Mouse (Mus musculus): ENCODE data around the gene Jag2. TPM values are rescaled to one million over a fixed set of nuclear protein-coding genes. Genes with fewer than 3 reads are reported as not detected.

The Jag2 gene
- total and polyA plus RNA-seq, 2 experiments from 2014 or later = 3.3 to 58.5 TPM

DNA sequence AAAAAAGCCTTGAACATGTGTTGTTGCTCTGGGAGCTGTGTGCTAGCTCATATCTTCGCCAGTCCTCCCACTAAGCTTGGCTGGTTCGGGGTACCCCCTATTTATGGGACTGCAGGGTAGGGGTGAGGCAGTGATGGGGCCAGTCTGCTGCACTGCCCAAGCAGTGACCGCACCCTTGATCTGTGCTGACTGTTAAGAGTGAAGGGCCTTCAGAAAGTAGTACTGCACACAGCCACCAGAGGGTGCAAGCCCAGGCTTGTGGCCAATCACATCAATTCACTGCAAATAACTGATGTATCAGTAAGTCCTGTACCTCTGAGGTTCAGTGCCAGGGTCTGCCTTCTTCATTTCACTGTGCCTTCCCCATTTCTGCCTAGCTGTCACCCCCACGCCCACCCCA is 26.2 kb upstream of the Jag2 start:
- TF ChIP-seq CTCF (IDR thresholded peaks at IDR 0.05; ENCODE audit: low read depth) = peak; percentile 86
- TF ChIP-seq EP300 (IDR thresholded peaks at IDR 0.05; ENCODE audit: low read depth) = no peak

GRCm38 (mm10) chr12:112952926-112953565 is 23.5 kb upstream of the Jag2 start:
- Histone ChIP-seq H3K4me3 (ENCODE audit: low read depth, low read length) (no peak overlapping the region), H3K27ac (ENCODE audit: low read depth) (peak overlapping the region; percentile 64; the same call in 1 of the 2 replicates), H3K9ac (replicated peaks; ENCODE audit: low read depth, low read length) (no peak overlapping the region), H3K4me2 (ENCODE audit: low read depth, low read length) (no peak overlapping the region), H3K4me1 (ENCODE audit: control insufficient read depth, insufficient read depth) (peaks cover 32% of the 10 kb centered on the region), H3K27me3 (ENCODE audit: control insufficient read depth, insufficient read depth, low read length) (no peaks in the 10 kb centered on the region; the same call in 1 of the 2 replicates), H3K9me3 (replicated peaks; ENCODE audit: control insufficient read depth, low read length) (no peaks in the 10 kb centered on the region), H3K36me3 (replicated peaks; ENCODE audit: control insufficient read depth, insufficient read depth, low read length) (no peaks in the 10 kb centered on the region)
- DNase-seq (ENCODE audit: low spot score) (no peak), ATAC-seq (ENCODE audit: insufficient read depth, low read depth) (no peak)
- TF ChIP-seq EP300 (IDR thresholded peaks at IDR 0.05; ENCODE audit: low read depth) = no peak
- TF ChIP-seq CTCF (IDR thresholded peaks at IDR 0.05; ENCODE audit: low read depth) = no peak
- 61% methylated on average over 3 of the region's 3 CpGs for WGBS

More for the DNA sequence above, 26.2 kb upstream of the Jag2 start:
- peak; percentile 34 for ATAC-seq (ENCODE audit: insufficient read depth, low read depth)
- H3K27me3 ChIP-seq (ENCODE audit: control insufficient read depth, insufficient read depth, low read length) = no peaks in the 10 kb centered on the region
- H3K9ac ChIP-seq (replicated peaks; ENCODE audit: low read depth, low read length) = no peak overlapping the region
- peak; percentile 58 for DNase-seq (ENCODE audit: low spot score)
- H3K27ac ChIP-seq (ENCODE audit: low read depth) = no peak overlapping the region
- 38% methylated on average over 4 of the region's 4 CpGs for WGBS
- no peak overlapping the region for H3K4me2 ChIP-seq (ENCODE audit: low read depth, low read length)
- H3K4me1 ChIP-seq (ENCODE audit: control insufficient read depth, insufficient read depth) = peaks cover 32% of the 10 kb centered on the region
- peaks cover 14% of the 10 kb centered on the region for H3K36me3 ChIP-seq (replicated peaks; ENCODE audit: control insufficient read depth, insufficient read depth, low read length)
- no peak overlapping the region for H3K4me3 ChIP-seq (ENCODE audit: low read depth, low read length)
- H3K9me3 ChIP-seq (replicated peaks; ENCODE audit: control insufficient read depth, low read length) = no peaks in the 10 kb centered on the region

GRCm38 (mm10) chr12:112952433-112952832 is 22.9 kb upstream of the Jag2 start:
- WGBS = 15% methylated on average over 8 of the region's 8 CpGs
- peak; percentile 60 for ATAC-seq (ENCODE audit: insufficient read depth, low read depth)

DNA sequence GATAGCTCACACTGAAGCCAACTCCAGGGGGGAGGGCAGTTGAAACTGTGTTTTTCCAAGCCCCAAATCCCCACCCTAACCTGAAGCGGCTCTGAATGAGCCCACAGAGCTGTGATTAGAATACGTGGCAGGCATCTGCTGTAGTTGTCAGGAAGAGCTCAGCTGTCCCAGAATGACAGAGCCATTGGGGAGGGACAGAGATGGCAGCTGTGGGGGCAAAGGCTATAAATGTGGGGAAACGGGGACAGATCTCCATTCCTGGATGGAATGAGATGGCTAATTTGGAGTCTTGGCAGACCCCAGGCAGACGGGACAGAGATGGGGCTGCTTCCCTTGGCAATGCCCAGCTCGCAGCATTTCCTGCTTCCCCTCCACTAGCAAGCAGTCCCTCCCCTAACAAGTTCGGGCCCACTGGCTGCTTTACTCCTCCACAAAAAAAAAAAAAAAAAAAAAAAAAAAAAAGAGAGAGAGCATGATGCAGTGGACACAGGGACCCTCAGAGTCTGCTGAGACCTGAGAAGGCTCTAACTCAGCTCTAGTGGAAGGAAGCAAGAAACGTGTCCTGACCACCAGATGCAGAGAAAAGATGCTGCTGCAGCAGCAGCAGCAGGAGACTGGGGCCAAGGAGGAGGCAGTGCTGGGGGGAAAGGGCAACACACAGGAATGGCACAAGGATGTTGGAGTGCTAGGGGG is 21.7 kb upstream of the Jag2 start:
- TF ChIP-seq CTCF (IDR thresholded peaks at IDR 0.05; ENCODE audit: low read depth) = no peak
- TF ChIP-seq EP300 (IDR thresholded peaks at IDR 0.05; ENCODE audit: low read depth) = no peak
- Histone ChIP-seq H3K9me3 (replicated peaks; ENCODE audit: control insufficient read depth, low read length) (no peaks in the 10 kb centered on the region), H3K27me3 (ENCODE audit: control insufficient read depth, insufficient read depth, low read length) (no peaks in the 10 kb centered on the region; the same call in 1 of the 2 replicates), H3K36me3 (replicated peaks; ENCODE audit: control insufficient read depth, insufficient read depth, low read length) (no peaks in the 10 kb centered on the region), H3K4me2 (ENCODE audit: low read depth, low read length) (peak overlapping the region; percentile 87; the same call in 1 of the 2 replicates), H3K27ac (ENCODE audit: low read depth) (peak overlapping the region; percentile 71), H3K4me3 (ENCODE audit: low read depth, low read length) (no peak overlapping the region), H3K9ac (replicated peaks; ENCODE audit: low read depth, low read length) (no peak overlapping the region), H3K4me1 (ENCODE audit: control insufficient read depth, insufficient read depth) (peaks cover 28% of the 10 kb centered on the region)
- WGBS = 24% methylated on average over 7 of the region's 7 CpGs
- ATAC-seq (ENCODE audit: insufficient read depth, low read depth) (no peak), DNase-seq (ENCODE audit: low spot score) (no peak)

More at GRCm38 (mm10) chr12:112952433-112952832, 22.9 kb upstream of the Jag2 start:
- peaks cover 28% of the 10 kb centered on the region for H3K4me1 ChIP-seq (ENCODE audit: control insufficient read depth, insufficient read depth)
- H3K9me3 ChIP-seq (replicated peaks; ENCODE audit: control insufficient read depth, low read length) = no peaks in the 10 kb centered on the region
- H3K36me3 ChIP-seq (replicated peaks; ENCODE audit: control insufficient read depth, insufficient read depth, low read length) = no peaks in the 10 kb centered on the region
- peak; percentile 48 for DNase-seq (ENCODE audit: low spot score)
- H3K4me2 ChIP-seq (ENCODE audit: low read depth, low read length) = 0 out of 2 replicates have a peak overlapping the region, but pooled peaks have one; percentile 5
- no peaks in the 10 kb centered on the region; the same call in 1 of the 2 replicates for H3K27me3 ChIP-seq (ENCODE audit: control insufficient read depth, insufficient read depth, low read length)
- no peak overlapping the region for H3K4me3 ChIP-seq (ENCODE audit: low read depth, low read length)
- peak overlapping the region; percentile 64; the same call in 1 of the 2 replicates for H3K27ac ChIP-seq (ENCODE audit: low read depth)
- no peak overlapping the region for H3K9ac ChIP-seq (replicated peaks; ENCODE audit: low read depth, low read length)
- TF ChIP-seq CTCF (IDR thresholded peaks at IDR 0.05; ENCODE audit: low read depth) (no peak), EP300 (IDR thresholded peaks at IDR 0.05; ENCODE audit: low read depth) (no peak)

- ATAC-seq (ENCODE audit: insufficient read depth, low read depth) (no peak), DNase-seq (ENCODE audit: low spot score) (no peak)
- Histone ChIP-seq H3K27me3 (ENCODE audit: control insufficient read depth, insufficient read depth, low read length) (peaks cover 2% of the 10 kb centered on the region; the same call in 1 of the 2 replicates), H3K27ac (ENCODE audit: low read depth) (peak overlapping the region; percentile 71), H3K9me3 (replicated peaks; ENCODE audit: control insufficient read depth, low read length) (no peaks in the 10 kb centered on the region), H3K4me2 (ENCODE audit: low read depth, low read length) (peak overlapping the region; percentile 87), H3K9ac (replicated peaks; ENCODE audit: low read depth, low read length) (peak overlapping the region; percentile 43; the same call in 1 of the 2 replicates), H3K4me3 (ENCODE audit: low read depth, low read length) (peak overlapping the region; percentile 51), H3K4me1 (ENCODE audit: control insufficient read depth, insufficient read depth) (peaks cover 28% of the 10 kb centered on the region), H3K36me3 (replicated peaks; ENCODE audit: control insufficient read depth, insufficient read depth, low read length) (no peaks in the 10 kb centered on the region)
- TF ChIP-seq CTCF (IDR thresholded peaks at IDR 0.05; ENCODE audit: low read depth) (no peak), EP300 (IDR thresholded peaks at IDR 0.05; ENCODE audit: low read depth) (no peak)
- WGBS = 5% methylated on average over 6 of the region's 6 CpGs
Observed at GRCm38 (mm10) chr12:112950761-112951129, 21.2 kb upstream of the Jag2 start.
